Mouse (Mus musculus): ENCODE measurements around the gene Kidins220. TPM values are rescaled to one million over a fixed set of nuclear protein-coding genes. Genes with fewer than 3 reads are reported as not detected.

The Kidins220 gene
- polyA plus RNA-seq, 1 experiment, result 7.2 TPM

GRCm38 (mm10) chr12:24939372-24939771 lies 35.4 kb upstream of the Kidins220 start:
- Histone ChIP-seq H3K4me1 (peaks cover 34% of the 10 kb centered on the region), H3K27me3 (replicated peaks) (no peaks in the 10 kb centered on the region), H3K4me3 (replicated peaks) (no peak overlapping the region), H3K36me3 (replicated peaks; ENCODE audit: low read length) (peaks cover 40% of the 10 kb centered on the region), H3K9me3 (no peaks in the 10 kb centered on the region)
- TF ChIP-seq FLI1 (IDR thresholded peaks at IDR 0.05; ENCODE audit: low read length), result no peak

DNA sequence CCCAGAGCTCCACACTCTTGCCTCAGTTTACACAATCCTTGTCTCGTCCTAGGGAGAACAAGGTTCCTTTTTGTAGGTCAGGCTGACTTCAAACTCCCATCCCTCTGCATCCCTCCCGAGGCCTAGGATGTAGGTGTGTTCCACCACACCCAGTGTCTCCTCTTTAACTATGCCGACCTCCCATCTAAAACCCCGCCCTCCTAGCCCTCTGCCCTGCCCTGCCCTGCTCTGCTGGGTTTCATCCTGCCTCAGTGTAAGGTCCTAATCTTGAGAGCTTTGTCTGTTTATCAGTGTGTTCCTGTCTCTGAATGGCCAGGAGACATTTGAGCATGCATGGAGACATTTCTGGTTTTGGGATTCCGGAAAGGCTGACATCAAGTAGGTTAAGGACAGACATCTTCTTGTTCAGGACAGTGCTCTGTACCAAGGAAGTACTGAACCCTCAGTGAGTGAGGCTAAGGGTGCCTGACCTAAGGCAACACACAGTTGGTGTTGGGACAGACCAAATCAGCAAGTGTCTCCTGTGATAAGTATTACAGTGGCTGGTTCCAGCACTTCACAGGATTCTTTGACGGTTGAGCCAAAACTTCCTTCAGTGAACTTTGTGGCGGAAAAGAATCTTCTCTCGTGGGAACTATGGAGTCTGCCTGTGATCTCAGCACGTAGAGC lies 32.0 kb upstream of the Kidins220 start:
- H3K4me3 ChIP-seq (replicated peaks), result no peak overlapping the region
- peaks cover 26% of the 10 kb centered on the region for H3K4me1 ChIP-seq
- no peaks in the 10 kb centered on the region for H3K27me3 ChIP-seq (replicated peaks)
- no peaks in the 10 kb centered on the region for H3K9me3 ChIP-seq
- H3K36me3 ChIP-seq (replicated peaks; ENCODE audit: low read length), result peaks cover 64% of the 10 kb centered on the region
- TF ChIP-seq GATA1 (IDR thresholded peaks at IDR 0.05; ENCODE audit: borderline replicate concordance, low read length) (no peak), FLI1 (IDR thresholded peaks at IDR 0.05; ENCODE audit: low read length) (no peak)

- no peaks in the 10 kb centered on the region for H3K27me3 ChIP-seq (replicated peaks)
- no peak for TF ChIP-seq GATA1 (IDR thresholded peaks at IDR 0.05; ENCODE audit: borderline replicate concordance, low read length)
- TF ChIP-seq FLI1 (IDR thresholded peaks at IDR 0.05; ENCODE audit: low read length), result no peak
- H3K36me3 ChIP-seq (replicated peaks; ENCODE audit: low read length), result peaks cover 68% of the 10 kb centered on the region
- no peaks in the 10 kb centered on the region for H3K9me3 ChIP-seq
- H3K4me3 ChIP-seq (replicated peaks), result no peak overlapping the region
- peaks cover 26% of the 10 kb centered on the region for H3K4me1 ChIP-seq
Observed at GRCm38 (mm10) chr12:24943427-24943826, 31.3 kb upstream of the Kidins220 start.

DNA sequence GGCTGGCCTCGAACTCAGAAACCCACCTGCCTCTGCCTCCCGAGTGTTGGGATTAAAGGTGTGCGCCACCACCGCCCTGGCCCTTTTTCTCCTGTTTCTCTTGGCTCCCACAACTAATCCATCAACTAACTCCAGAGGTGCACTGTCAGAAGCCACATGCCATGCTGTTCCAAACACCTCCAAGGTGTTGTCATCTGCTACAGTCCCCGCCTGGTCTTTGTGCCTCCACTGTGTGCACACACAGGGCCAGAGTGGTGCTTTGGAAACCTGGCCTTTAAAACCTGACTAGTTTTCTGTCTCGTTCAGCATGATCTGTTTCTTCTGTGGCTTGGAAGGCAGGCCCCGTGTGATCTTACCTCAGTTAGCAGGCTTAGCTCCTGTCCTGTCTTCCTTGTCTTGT lies 30.1 kb upstream of the Kidins220 start:
- TF ChIP-seq FLI1 (IDR thresholded peaks at IDR 0.05; ENCODE audit: low read length) (no peak), GATA1 (IDR thresholded peaks at IDR 0.05; ENCODE audit: borderline replicate concordance, low read length) (no peak)
- no peaks in the 10 kb centered on the region for H3K9me3 ChIP-seq
- H3K4me3 ChIP-seq (replicated peaks), result no peak overlapping the region
- peaks cover 26% of the 10 kb centered on the region for H3K4me1 ChIP-seq
- peaks cover 65% of the 10 kb centered on the region for H3K36me3 ChIP-seq (replicated peaks; ENCODE audit: low read length)
- H3K27me3 ChIP-seq (replicated peaks), result no peaks in the 10 kb centered on the region

DNA sequence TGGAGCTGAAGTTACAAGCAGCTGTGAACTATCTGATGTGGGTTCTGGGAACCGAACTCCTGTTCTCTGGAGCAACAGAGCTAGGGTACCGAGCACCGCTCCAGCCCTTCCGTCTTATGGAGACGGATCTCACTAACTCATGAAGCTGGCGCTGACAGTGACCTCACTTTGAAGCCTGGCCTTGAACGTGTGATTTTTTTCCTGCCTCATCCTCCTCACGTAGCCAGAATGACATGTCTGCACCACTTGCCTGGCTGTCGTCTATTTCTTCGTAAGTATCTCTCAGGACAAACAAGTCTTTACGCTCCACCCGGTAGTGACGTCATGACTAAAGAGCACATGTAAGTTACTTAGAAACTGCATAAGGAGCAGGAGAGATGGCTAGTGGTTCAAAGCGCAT lies 27.7 kb upstream of the Kidins220 start:
- H3K9me3 ChIP-seq, result no peaks in the 10 kb centered on the region
- no peaks in the 10 kb centered on the region for H3K27me3 ChIP-seq (replicated peaks)
- H3K4me1 ChIP-seq, result peaks cover 13% of the 10 kb centered on the region
- peaks cover 68% of the 10 kb centered on the region for H3K36me3 ChIP-seq (replicated peaks; ENCODE audit: low read length)
- no peak overlapping the region for H3K4me3 ChIP-seq (replicated peaks)
- TF ChIP-seq GATA1 (IDR thresholded peaks at IDR 0.05; ENCODE audit: borderline replicate concordance, low read length) (no peak), FLI1 (IDR thresholded peaks at IDR 0.05; ENCODE audit: low read length) (no peak)

DNA sequence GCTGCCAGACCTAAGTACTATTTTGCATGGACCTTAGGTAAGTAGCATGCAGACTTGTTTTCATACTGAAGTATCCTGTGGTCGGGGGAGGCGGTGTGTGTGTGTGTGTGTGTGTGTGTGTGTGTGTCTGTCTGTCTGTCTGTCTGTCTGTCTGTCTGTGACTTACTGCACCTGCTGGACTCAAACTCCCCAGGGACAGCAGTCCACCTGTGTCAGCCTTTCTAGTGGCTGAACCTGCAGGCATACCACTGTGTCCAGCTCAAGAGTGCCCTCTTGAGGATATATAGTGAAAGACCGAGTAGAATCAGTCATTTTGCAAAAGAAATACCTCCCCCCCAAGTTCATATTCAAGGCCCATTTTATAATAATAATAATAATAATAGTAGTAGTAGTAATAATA lies 26.4 kb upstream of the Kidins220 start:
- peaks cover under 1% of the 10 kb centered on the region; the same call in 1 of the 2 replicates for H3K4me1 ChIP-seq
- no peaks in the 10 kb centered on the region for H3K27me3 ChIP-seq (replicated peaks)
- TF ChIP-seq FLI1 (IDR thresholded peaks at IDR 0.05; ENCODE audit: low read length) (no peak), GATA1 (IDR thresholded peaks at IDR 0.05; ENCODE audit: borderline replicate concordance, low read length) (no peak)
- H3K9me3 ChIP-seq, result no peaks in the 10 kb centered on the region
- H3K36me3 ChIP-seq (replicated peaks; ENCODE audit: low read length), result peaks cover 68% of the 10 kb centered on the region
- no peak overlapping the region for H3K4me3 ChIP-seq (replicated peaks)

DNA sequence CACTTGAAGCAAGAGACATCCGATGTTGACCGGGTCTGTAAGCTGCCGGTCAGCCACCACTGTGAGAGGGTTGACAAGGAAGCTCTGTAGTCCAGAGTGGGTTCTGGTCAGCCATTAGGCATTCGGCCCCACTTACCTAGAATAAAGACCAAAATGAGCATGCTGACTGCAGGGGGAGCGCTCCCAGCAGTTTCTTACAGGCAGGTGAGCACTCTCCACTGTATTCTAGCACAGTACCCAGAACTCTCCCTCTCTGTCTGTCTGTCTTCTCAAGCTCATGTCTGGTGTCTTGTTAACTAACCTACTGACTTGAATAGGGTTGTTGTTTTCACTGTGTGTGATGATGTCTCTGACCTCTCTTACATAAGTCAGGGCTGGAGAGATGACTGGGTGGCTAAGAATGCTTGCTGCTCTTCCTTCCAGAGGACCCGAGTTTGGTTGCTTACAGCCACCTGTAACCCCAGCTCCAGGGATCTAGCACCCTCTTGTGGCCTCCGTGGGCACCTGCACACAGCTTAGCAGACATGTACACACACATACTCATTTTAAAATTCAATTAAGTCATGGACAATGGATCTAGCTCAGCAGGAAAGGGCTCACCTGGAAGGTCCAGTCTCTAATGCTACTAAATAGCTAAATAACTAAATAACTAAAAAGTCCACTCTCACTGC lies 24.2 kb upstream of the Kidins220 start:
- Histone ChIP-seq H3K9me3 (no peaks in the 10 kb centered on the region), H3K27me3 (replicated peaks) (no peaks in the 10 kb centered on the region), H3K4me1 (no peaks in the 10 kb centered on the region), H3K4me3 (replicated peaks) (no peak overlapping the region), H3K36me3 (replicated peaks; ENCODE audit: low read length) (peaks cover 72% of the 10 kb centered on the region)
- TF ChIP-seq FLI1 (IDR thresholded peaks at IDR 0.05; ENCODE audit: low read length), result no peak
- no peak for TF ChIP-seq GATA1 (IDR thresholded peaks at IDR 0.05; ENCODE audit: borderline replicate concordance, low read length)

DNA sequence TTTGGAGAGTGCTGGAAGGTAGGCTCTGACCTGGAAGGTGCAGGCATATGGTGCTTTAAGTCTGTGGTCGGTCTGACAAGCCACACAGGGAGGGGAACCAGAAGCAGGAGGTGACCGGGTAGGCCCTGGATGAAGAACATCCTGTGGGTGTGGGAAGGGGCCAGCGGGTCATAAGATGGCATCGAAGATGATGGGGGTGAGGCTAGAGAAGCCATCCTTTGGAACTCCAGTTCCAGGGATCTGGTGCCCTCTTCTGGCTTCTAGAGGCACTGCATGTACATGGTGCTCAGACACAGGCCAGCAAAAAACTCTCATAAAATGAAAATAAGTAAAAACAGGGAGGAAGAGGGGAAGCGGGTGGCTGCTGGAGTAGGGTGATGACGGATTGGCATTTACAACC lies 22.6 kb upstream of the Kidins220 start:
- H3K4me1 ChIP-seq, result no peaks in the 10 kb centered on the region
- no peak for TF ChIP-seq FLI1 (IDR thresholded peaks at IDR 0.05; ENCODE audit: low read length)
- TF ChIP-seq GATA1 (IDR thresholded peaks at IDR 0.05; ENCODE audit: borderline replicate concordance, low read length), result no peak
- no peak overlapping the region for H3K4me3 ChIP-seq (replicated peaks)
- H3K27me3 ChIP-seq (replicated peaks), result no peaks in the 10 kb centered on the region
- H3K9me3 ChIP-seq, result no peaks in the 10 kb centered on the region
- H3K36me3 ChIP-seq (replicated peaks; ENCODE audit: low read length), result peaks cover 68% of the 10 kb centered on the region

DNA sequence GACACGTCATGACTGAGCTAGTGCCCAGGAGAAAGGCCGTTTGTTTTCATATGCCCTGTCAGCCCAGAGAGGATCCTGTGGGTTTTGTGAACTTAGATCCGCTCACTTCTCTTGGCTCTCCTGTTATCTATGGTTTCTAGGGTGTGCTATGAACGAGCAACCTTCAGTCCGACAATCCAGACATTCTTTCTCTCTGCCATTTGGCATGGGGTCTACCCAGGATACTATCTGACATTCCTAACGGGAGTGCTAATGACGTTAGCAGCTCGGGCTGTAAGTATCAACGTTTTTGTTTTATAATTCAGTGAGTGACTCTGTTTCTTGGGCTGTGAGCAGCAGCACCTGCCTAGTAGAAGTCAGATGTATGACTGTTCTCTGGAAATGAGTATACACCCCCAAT lies 19.6 kb upstream of the Kidins220 start:
- Histone ChIP-seq H3K4me1 (no peaks in the 10 kb centered on the region), H3K4me3 (replicated peaks) (no peak overlapping the region), H3K9me3 (no peaks in the 10 kb centered on the region), H3K36me3 (replicated peaks; ENCODE audit: low read length) (peaks cover 76% of the 10 kb centered on the region), H3K27me3 (replicated peaks) (no peaks in the 10 kb centered on the region)
- TF ChIP-seq GATA1 (IDR thresholded peaks at IDR 0.05; ENCODE audit: borderline replicate concordance, low read length) (no peak), FLI1 (IDR thresholded peaks at IDR 0.05; ENCODE audit: low read length) (no peak)

- Histone ChIP-seq H3K36me3 (replicated peaks; ENCODE audit: low read length) (peaks cover 58% of the 10 kb centered on the region), H3K4me1 (peaks cover 12% of the 10 kb centered on the region), H3K9me3 (no peaks in the 10 kb centered on the region), H3K4me3 (replicated peaks) (no peak overlapping the region), H3K27me3 (replicated peaks) (no peaks in the 10 kb centered on the region)
- TF ChIP-seq GATA1 (IDR thresholded peaks at IDR 0.05; ENCODE audit: borderline replicate concordance, low read length) (no peak), FLI1 (IDR thresholded peaks at IDR 0.05; ENCODE audit: low read length) (no peak)
Observed at GRCm38 (mm10) chr12:24958526-24958925, 16.2 kb upstream of the Kidins220 start.

All from megakaryocyte, embryonic 14.5 days (primary cell).